Mouse (Mus musculus) intestine, embryonic 14.5 days (tissue): ENCODE measurements around the gene Adck2. TPM values are rescaled to one million over a fixed set of nuclear protein-coding genes. Genes with fewer than 3 reads are reported as not detected.

Source experiments
- ATAC-seq: fragments of 200-750 bp; cut with Nextera tagmentation; replicated peaks from 2 replicates; pipeline ENCODE4 v1.8.0; 2017; ENCODE audit warnings: low read depth, moderate number of reproducible peaks, moderate TSS enrichment, moderate library complexity; ENCODE audit not compliant: low FRiP score, low TSS enrichment
- DNase-seq: peaks from one replicate; pipeline ENCODE4 v3.0.0-alpha.2; 2018; ENCODE audit warnings: low spot score
- H3K27ac ChIP-seq: fragments of 300-500 bp; sonication (generic); 2 replicates; pipeline ENCODE4 v1.5.1; 2014; ENCODE audit warnings: low read depth, mild to moderate bottlenecking, control low read depth
- H3K27me3 ChIP-seq: fragments of 300-500 bp; sonication (generic); replicated peaks from 2 replicates; pipeline ENCODE4 v1.6.1; 2014; ENCODE audit warnings: low read length, control low read depth; ENCODE audit not compliant: control insufficient read depth, insufficient read depth
- H3K36me3 ChIP-seq: fragments of 300-500 bp; sonication (generic); 2 replicates; pipeline ENCODE4 v1.6.1; 2014; ENCODE audit warnings: low read length, control low read depth; ENCODE audit not compliant: control insufficient read depth, insufficient read depth
- H3K4me1 ChIP-seq: fragments of 300-500 bp; sonication (generic); replicated peaks from 2 replicates; pipeline ENCODE4 v1.6.1; 2014; ENCODE audit warnings: low read length, control low read depth, mixed read lengths; ENCODE audit not compliant: control insufficient read depth, insufficient read depth
- H3K4me2 ChIP-seq: fragments of 300-500 bp; sonication (generic); 2 replicates; pipeline ENCODE4 v1.6.1; 2014; ENCODE audit warnings: low read length
- H3K4me3 ChIP-seq: fragments of 300-500 bp; sonication (generic); 2 replicates; pipeline ENCODE4 v1.5.1; 2014; ENCODE audit warnings: low read depth, low read length, control low read depth, mixed read lengths
- H3K9ac ChIP-seq: fragments of 300-500 bp; sonication (generic); 2 replicates; pipeline ENCODE4 v1.6.1; 2014; ENCODE audit warnings: mild to moderate bottlenecking, low read length
- H3K9me3 ChIP-seq: fragments of 300-500 bp; sonication (generic); 2 replicates; pipeline ENCODE4 v1.6.1; 2016; ENCODE audit warnings: low read length, control low read depth; ENCODE audit not compliant: control insufficient read depth
- WGBS: fragments of 180-500 bp; shearing (Covaris S2); extraction: QIAGEN DNeasy Blood & Tissue Kit; methylation state at CpG from one replicate; pipeline ENCODE4 v1.1.7; 2014; 5-methylcytosine and 5-hydroxymethylcytosine counted together
- polyA plus RNA-seq: library from polyadenylated mRNA; unstranded; fragments of >200 nt; fragmentation: Nextera tagmentation; extraction: Ambion mirVana; gene quantifications from 2 replicates; pipeline ENCODE4 v1.2.1, GENCODE M21; 2014

Adck2 gene
- polyA plus RNA-seq, 1 experiment from 2014 or later: 25.0 TPM

DNA sequence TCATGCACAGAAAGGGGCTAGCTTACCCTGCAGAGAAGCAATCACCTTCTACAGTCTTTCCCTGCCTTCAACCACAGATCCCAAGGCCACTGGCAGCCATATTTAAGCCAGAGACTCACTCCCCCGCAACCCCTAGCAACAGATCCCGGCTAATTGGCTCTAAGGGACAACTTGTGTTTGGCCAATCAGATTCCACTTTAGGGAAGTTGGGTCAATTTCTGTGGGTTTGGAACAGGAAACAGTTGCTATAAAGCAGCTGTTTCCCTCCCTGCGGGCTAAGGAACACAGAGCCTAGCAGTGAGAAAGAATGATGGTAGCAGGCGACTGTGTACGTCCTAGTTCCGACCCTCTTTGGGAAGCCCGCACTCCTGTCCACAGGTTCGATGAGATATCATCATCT is 35.4 kb upstream of the Adck2 start:
- Histone ChIP-seq H3K27me3 (no peaks in the 10 kb centered on the region), H3K4me3 (no peak overlapping the region), H3K4me2 (no peak overlapping the region), H3K9me3 (peaks cover 4% of the 10 kb centered on the region; the same call in 1 of the 2 replicates), H3K9ac (no peak overlapping the region), H3K36me3 (no peaks in the 10 kb centered on the region), H3K27ac (no peak overlapping the region), H3K4me1 (peaks cover 40% of the 10 kb centered on the region)
- ATAC-seq (no peak), DNase-seq (no peak)
- 49% methylated on average over 8 of the region's 8 CpGs for WGBS

DNA sequence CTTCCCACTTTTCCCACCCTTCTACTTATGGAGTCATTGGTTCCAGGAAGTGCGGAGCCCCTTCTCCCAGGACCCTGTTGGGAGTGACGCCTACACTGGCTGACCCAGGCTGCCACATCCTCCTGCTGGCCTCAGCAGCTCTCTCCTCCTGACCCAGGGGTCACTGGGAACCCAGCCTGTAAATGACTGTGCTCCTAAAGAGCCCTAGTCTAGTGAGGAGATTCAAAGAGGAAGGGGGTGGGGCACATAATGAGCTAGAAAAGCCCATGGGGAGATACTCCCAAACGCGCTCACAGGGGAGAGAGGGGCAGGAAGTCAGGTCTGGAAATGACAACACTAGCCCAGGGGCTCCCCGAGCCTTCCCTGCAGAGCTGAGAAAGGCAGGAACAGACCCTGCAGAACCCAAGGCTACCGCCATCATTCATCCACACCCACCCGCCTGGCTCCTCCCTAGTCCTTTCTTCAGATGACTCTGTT is 34.0 kb upstream of the Adck2 start:
- DNase-seq: no peak
- H3K4me3 ChIP-seq: no peak overlapping the region
- 11% methylated on average over 7 of the region's 7 CpGs for WGBS
- peaks cover 4% of the 10 kb centered on the region; the same call in 1 of the 2 replicates for H3K9me3 ChIP-seq
- peak; percentile 21 for ATAC-seq
- no peaks in the 10 kb centered on the region for H3K36me3 ChIP-seq
- H3K4me2 ChIP-seq: peak overlapping the region; percentile 33
- no peaks in the 10 kb centered on the region for H3K27me3 ChIP-seq
- H3K27ac ChIP-seq: peak overlapping the region; percentile 55
- no peak overlapping the region for H3K9ac ChIP-seq
- H3K4me1 ChIP-seq: peaks cover 55% of the 10 kb centered on the region

DNA sequence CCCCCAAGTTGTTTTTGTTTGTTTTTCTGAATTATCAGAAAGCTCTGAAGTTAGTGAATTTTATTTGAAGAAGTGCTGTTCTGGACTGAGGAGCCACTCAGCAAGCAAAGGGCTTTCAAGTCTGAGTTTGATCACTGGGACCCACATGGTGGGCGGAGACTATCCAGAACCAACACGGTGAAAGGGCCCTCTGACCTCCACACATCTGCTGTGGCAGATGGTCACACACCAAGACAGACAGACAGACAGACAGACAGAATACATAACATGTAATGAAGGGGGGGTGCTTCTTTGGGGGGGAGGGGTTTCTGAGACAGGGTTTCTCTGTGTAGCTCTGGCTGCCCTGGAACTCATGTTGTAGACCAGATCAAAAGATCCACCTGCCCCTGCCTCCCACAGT is 33.1 kb upstream of the Adck2 start:
- Histone ChIP-seq H3K9ac (no peak overlapping the region), H3K27me3 (no peaks in the 10 kb centered on the region), H3K4me3 (no peak overlapping the region), H3K4me1 (peaks cover 59% of the 10 kb centered on the region), H3K9me3 (peaks cover 4% of the 10 kb centered on the region; the same call in 1 of the 2 replicates), H3K4me2 (no peak overlapping the region), H3K27ac (peak overlapping the region; percentile 55; the same call in 1 of the 2 replicates), H3K36me3 (no peaks in the 10 kb centered on the region)
- ATAC-seq (no peak), DNase-seq (no peak)
- 49% methylated on average over 2 of the region's 2 CpGs for WGBS

DNA sequence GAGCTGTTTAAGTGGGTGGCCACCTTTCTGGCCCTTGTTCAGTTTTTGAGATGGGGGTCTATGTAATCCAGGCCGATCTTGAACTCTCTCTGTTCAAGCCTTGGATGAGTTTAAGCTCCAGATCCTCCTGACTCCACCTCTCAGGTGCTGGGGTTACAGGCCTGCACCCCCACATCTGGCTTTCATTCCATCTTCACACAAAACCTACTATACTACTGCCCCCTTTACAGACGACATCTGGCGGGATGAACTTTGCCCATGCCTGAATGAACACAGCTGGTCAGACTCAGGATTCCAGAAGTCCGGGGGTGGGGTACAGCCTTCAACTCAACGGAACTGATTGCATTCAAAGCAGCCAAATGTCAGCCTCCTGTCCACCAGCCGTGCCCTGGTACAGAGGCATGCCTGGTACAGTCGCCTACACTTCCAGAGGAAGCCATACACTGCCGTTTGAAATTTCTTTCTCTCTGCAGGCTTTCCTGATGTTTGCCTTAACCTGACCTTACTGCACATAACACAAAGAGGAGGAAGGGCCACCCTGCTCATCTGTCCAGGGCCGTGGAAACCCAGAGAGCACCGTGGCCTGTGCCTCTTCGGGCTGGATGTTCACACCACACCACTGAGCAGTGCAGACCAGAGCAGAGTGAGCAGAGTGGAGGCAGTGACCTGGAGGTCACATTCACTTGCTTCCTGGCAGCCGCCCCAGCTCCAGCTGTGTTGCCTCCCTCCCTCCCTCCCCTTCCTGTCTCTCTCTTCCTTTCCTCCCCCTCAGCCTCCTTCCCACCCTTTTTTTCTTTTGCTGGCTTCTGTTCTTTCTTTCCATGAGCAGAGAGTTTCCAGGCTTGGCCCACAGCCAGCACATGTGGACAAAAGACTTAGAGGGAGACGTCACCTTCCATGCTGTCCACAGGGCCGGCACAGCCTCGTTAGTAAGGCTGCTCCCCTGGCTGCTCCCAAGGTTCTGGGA is 30.8 kb upstream of the Adck2 start:
- peak overlapping the region; percentile 37 for H3K4me2 ChIP-seq
- H3K36me3 ChIP-seq: no peaks in the 10 kb centered on the region
- peaks cover 68% of the 10 kb centered on the region for H3K4me1 ChIP-seq
- ATAC-seq (peak; percentile 84), DNase-seq (peak; percentile 90)
- WGBS: 16% methylated on average over 15 of the region's 15 CpGs
- H3K27me3 ChIP-seq: no peaks in the 10 kb centered on the region
- H3K4me3 ChIP-seq: no peak overlapping the region
- H3K9me3 ChIP-seq: no peaks in the 10 kb centered on the region
- no peak overlapping the region for H3K9ac ChIP-seq
- peak overlapping the region; percentile 92 for H3K27ac ChIP-seq

DNA sequence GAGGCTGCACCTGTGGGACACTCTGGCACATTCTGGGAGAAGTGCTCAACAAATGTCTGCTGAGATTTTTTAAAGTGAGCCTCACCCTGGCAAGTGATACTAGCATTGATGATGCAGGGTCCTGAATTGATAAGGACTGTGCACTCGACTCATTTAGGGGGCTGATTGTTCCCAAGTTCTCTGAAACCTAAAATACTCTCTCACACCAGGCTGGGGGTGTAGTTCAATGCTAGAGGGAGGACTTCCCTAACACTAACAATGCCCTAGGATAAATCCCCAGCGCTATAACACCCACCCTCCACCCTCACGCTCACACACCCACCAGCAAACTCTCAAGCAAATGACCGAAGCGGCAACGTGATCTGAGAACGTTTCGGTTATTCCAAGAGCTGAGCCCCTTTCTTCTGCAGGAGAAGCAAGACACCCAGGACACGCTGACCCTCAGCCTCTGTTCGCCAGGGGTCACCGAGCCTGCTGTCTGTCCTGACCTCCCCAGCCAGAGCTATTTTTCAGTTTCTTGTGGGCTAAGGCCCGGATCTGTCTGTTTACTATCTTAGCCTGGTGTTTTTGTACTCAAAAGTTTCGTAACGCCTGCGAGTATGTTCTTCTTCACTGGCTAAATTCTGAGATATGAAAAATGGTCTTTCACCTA is 29.8 kb upstream of the Adck2 start:
- ATAC-seq (no peak), DNase-seq (no peak)
- H3K4me3 ChIP-seq: no peak overlapping the region
- no peaks in the 10 kb centered on the region for H3K27me3 ChIP-seq
- H3K4me2 ChIP-seq: no peak overlapping the region
- no peaks in the 10 kb centered on the region for H3K36me3 ChIP-seq
- WGBS: 33% methylated on average over 15 of the region's 15 CpGs
- no peaks in the 10 kb centered on the region for H3K9me3 ChIP-seq
- peak overlapping the region; percentile 92 for H3K27ac ChIP-seq
- H3K4me1 ChIP-seq: peaks cover 58% of the 10 kb centered on the region
- H3K9ac ChIP-seq: 0 out of 2 replicates have a peak overlapping the region, but pooled peaks have one; percentile 5

DNA sequence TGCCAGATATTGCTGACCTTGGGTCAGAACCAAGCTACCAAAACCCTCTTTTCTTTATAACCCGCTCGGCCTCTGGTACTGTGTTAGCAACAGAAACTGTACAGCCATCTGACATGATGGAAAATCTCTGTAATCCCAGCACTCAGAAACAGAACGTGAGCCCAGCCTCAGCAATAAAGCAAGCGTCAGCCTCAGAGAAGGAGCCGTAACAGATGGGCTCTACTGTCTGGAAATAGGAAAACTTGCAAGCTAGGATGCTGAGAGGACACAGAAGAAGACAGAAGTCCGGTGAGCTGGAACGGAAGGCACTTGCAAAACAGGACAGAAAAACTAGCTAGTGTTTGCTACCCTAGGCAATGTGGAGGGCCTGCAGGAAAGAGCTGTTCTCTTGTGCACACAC is 28.2 kb upstream of the Adck2 start:
- no peaks in the 10 kb centered on the region for H3K27me3 ChIP-seq
- no peak overlapping the region for H3K4me3 ChIP-seq
- H3K36me3 ChIP-seq: no peaks in the 10 kb centered on the region
- no peak overlapping the region for H3K27ac ChIP-seq
- H3K4me2 ChIP-seq: no peak overlapping the region
- ATAC-seq: no peak
- WGBS: 83% methylated on average over 7 of the region's 7 CpGs
- peaks cover 43% of the 10 kb centered on the region for H3K4me1 ChIP-seq
- H3K9ac ChIP-seq: no peak overlapping the region
- DNase-seq: no peak
- H3K9me3 ChIP-seq: no peaks in the 10 kb centered on the region

DNA sequence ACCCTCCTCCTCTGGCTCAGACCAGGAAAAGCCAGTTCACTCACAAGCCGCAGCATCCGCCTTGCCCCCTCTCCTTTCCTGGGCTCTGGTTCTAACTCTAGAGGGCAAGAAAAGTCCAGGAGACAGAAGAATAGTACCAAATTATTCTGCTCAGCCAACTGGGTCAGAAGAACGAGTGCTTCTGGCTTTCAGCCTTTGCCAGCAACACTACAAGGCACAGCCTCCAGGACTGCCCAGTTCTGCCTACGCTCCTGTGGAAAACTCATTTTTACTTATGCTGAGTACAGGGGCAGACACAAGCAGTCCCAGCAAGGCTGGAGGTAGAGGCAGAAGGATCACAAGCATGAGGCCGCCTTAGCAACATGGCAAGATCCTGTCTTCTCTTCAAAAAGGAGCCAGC is 25.6 kb upstream of the Adck2 start:
- Histone ChIP-seq H3K4me3 (no peak overlapping the region), H3K9ac (no peak overlapping the region), H3K27ac (no peak overlapping the region), H3K4me1 (peaks cover 34% of the 10 kb centered on the region), H3K36me3 (no peaks in the 10 kb centered on the region), H3K27me3 (no peaks in the 10 kb centered on the region), H3K4me2 (no peak overlapping the region), H3K9me3 (no peaks in the 10 kb centered on the region)
- no peak for ATAC-seq
- DNase-seq: no peak
- 74% methylated on average over 5 of the region's 5 CpGs for WGBS

DNA sequence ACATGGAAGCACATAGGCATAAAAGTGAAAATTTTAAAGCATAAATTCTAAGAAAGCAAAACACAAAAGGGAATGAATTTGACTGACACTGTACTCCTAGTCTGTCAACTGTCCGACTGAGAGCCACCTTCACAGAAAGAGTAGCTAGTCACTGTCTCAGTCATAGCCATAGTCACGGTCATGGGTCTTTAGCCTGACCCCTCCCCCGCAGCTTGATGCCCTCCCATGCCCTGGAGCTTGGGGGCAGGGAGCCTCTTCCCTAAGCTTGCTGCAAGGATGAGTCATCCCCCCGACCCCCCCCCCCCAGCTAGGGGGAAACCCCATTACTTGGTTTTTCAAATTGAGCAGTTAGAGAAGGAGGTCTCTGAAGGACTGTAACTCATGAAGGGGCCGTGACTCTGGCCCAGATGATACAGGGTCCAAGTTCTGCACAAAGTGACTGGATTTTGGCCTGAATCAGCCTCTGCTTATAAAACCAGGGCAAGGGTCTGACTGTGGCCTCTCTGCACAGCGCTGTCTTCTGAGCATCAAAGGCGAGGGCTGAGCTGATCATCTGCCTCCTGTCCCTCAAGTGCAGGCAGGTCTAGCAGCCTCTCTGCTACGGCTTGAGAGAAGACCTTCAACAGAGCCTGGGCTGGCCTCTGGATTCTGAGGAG is 21.6 kb upstream of the Adck2 start:
- Histone ChIP-seq H3K9me3 (no peaks in the 10 kb centered on the region), H3K4me3 (no peak overlapping the region), H3K36me3 (no peaks in the 10 kb centered on the region), H3K27me3 (no peaks in the 10 kb centered on the region), H3K4me2 (no peak overlapping the region), H3K4me1 (peaks cover 26% of the 10 kb centered on the region), H3K27ac (no peak overlapping the region), H3K9ac (no peak overlapping the region)
- WGBS: 55% methylated on average over 8 of the region's 8 CpGs
- DNase-seq (no peak), ATAC-seq (no peak)
